Mouse (Mus musculus): ENCODE data around the gene Chac1. TPM values are rescaled to one million over a fixed set of nuclear protein-coding genes. Genes with fewer than 3 reads are reported as not detected.

Gene Chac1
- polyA plus RNA-seq, 1 experiment from 2014 or later: 2.0 TPM

- H3K4me2 ChIP-seq (replicated peaks; ENCODE audit: low read depth): no peak overlapping the region
- no peaks in the 10 kb centered on the region for H3K36me3 ChIP-seq (ENCODE audit: control insufficient read depth, insufficient read depth, low read length)
- no peak overlapping the region for H3K4me3 ChIP-seq (ENCODE audit: low read depth, low read length)
- no peaks in the 10 kb centered on the region for H3K27me3 ChIP-seq (ENCODE audit: control insufficient read depth, insufficient read depth, low read length)
- no peak overlapping the region for H3K9ac ChIP-seq (ENCODE audit: low read length)
- no peaks in the 10 kb centered on the region for H3K4me1 ChIP-seq (replicated peaks; ENCODE audit: control insufficient read depth, insufficient read depth)
- no peak overlapping the region for H3K27ac ChIP-seq (replicated peaks)
- H3K9me3 ChIP-seq (ENCODE audit: control insufficient read depth, low read length): no peaks in the 10 kb centered on the region; the same call in 1 of the 2 replicates
- no peak for DNase-seq (ENCODE audit: low spot score)
- no peak for TF ChIP-seq CTCF (IDR thresholded peaks at IDR 0.05; ENCODE audit: low read depth)
- TF ChIP-seq EP300 (optimal IDR thresholded peaks at IDR 0.05): no peak
- no peak for ATAC-seq (ENCODE audit: low FRiP score, low TSS enrichment)
These were observed 5.3 kb downstream of the Chac1 start for GRCm38 (mm10) chr2:119356310-119356709.

GRCm38 (mm10) chr2:119356805-119357204 lies 5.8 kb downstream of the Chac1 start:
- H3K27ac ChIP-seq (replicated peaks): no peak overlapping the region
- no peaks in the 10 kb centered on the region for H3K27me3 ChIP-seq (ENCODE audit: control insufficient read depth, insufficient read depth, low read length)
- no peaks in the 10 kb centered on the region for H3K4me1 ChIP-seq (replicated peaks; ENCODE audit: control insufficient read depth, insufficient read depth)
- peaks cover 2% of the 10 kb centered on the region; the same call in 1 of the 2 replicates for H3K9me3 ChIP-seq (ENCODE audit: control insufficient read depth, low read length)
- no peak overlapping the region for H3K9ac ChIP-seq (ENCODE audit: low read length)
- WGBS: 86% methylated on average over 5 of the region's 5 CpGs
- DNase-seq (ENCODE audit: low spot score) (no peak), ATAC-seq (ENCODE audit: low FRiP score, low TSS enrichment) (peak; percentile 10; the same call in 1 of the 2 replicates)
- no peak overlapping the region for H3K4me3 ChIP-seq (ENCODE audit: low read depth, low read length)
- TF ChIP-seq CTCF (IDR thresholded peaks at IDR 0.05; ENCODE audit: low read depth) (no peak), EP300 (optimal IDR thresholded peaks at IDR 0.05) (no peak)
- H3K36me3 ChIP-seq (ENCODE audit: control insufficient read depth, insufficient read depth, low read length): no peaks in the 10 kb centered on the region
- H3K4me2 ChIP-seq (replicated peaks; ENCODE audit: low read depth): no peak overlapping the region

GRCm38 (mm10) chr2:119358249-119358648 lies 7.2 kb downstream of the Chac1 start:
- H3K36me3 ChIP-seq (ENCODE audit: control insufficient read depth, insufficient read depth, low read length): no peaks in the 10 kb centered on the region
- no peak overlapping the region for H3K4me3 ChIP-seq (ENCODE audit: low read depth, low read length)
- ATAC-seq (ENCODE audit: low FRiP score, low TSS enrichment): no peak
- 78% methylated on average over 6 of the region's 6 CpGs for WGBS
- TF ChIP-seq EP300 (optimal IDR thresholded peaks at IDR 0.05) (no peak), CTCF (IDR thresholded peaks at IDR 0.05; ENCODE audit: low read depth) (no peak)
- H3K27ac ChIP-seq (replicated peaks): no peak overlapping the region
- H3K9me3 ChIP-seq (ENCODE audit: control insufficient read depth, low read length): peaks cover 2% of the 10 kb centered on the region; the same call in 1 of the 2 replicates
- no peaks in the 10 kb centered on the region for H3K4me1 ChIP-seq (replicated peaks; ENCODE audit: control insufficient read depth, insufficient read depth)
- H3K27me3 ChIP-seq (ENCODE audit: control insufficient read depth, insufficient read depth, low read length): no peaks in the 10 kb centered on the region
- no peak for DNase-seq (ENCODE audit: low spot score)
- no peak overlapping the region for H3K9ac ChIP-seq (ENCODE audit: low read length)
- no peak overlapping the region for H3K4me2 ChIP-seq (replicated peaks; ENCODE audit: low read depth)

GRCm38 (mm10) chr2:119359721-119360291 lies 8.8 kb downstream of the Chac1 start:
- TF ChIP-seq CTCF (IDR thresholded peaks at IDR 0.05; ENCODE audit: low read depth) (no peak), EP300 (optimal IDR thresholded peaks at IDR 0.05) (no peak)
- no peak overlapping the region for H3K9ac ChIP-seq (ENCODE audit: low read length)
- H3K36me3 ChIP-seq (ENCODE audit: control insufficient read depth, insufficient read depth, low read length): no peaks in the 10 kb centered on the region
- H3K27me3 ChIP-seq (ENCODE audit: control insufficient read depth, insufficient read depth, low read length): no peaks in the 10 kb centered on the region
- peaks cover 2% of the 10 kb centered on the region; the same call in 1 of the 2 replicates for H3K9me3 ChIP-seq (ENCODE audit: control insufficient read depth, low read length)
- no peaks in the 10 kb centered on the region for H3K4me1 ChIP-seq (replicated peaks; ENCODE audit: control insufficient read depth, insufficient read depth)
- H3K4me2 ChIP-seq (replicated peaks; ENCODE audit: low read depth): no peak overlapping the region
- no peak overlapping the region for H3K4me3 ChIP-seq (ENCODE audit: low read depth, low read length)
- DNase-seq (ENCODE audit: low spot score): no peak
- no peak for ATAC-seq (ENCODE audit: low FRiP score, low TSS enrichment)
- WGBS: 67% methylated on average over 2 of the region's 2 CpGs
- no peak overlapping the region for H3K27ac ChIP-seq (replicated peaks)

GRCm38 (mm10) chr2:119364969-119365368 lies 13.9 kb downstream of the Chac1 start:
- no peaks in the 10 kb centered on the region; the same call in 1 of the 2 replicates for H3K36me3 ChIP-seq (ENCODE audit: control insufficient read depth, insufficient read depth, low read length)
- WGBS: 79% methylated on average over 3 of the region's 3 CpGs
- TF ChIP-seq CTCF (IDR thresholded peaks at IDR 0.05; ENCODE audit: low read depth) (no peak), EP300 (optimal IDR thresholded peaks at IDR 0.05) (no peak)
- no peaks in the 10 kb centered on the region for H3K4me1 ChIP-seq (replicated peaks; ENCODE audit: control insufficient read depth, insufficient read depth)
- H3K27ac ChIP-seq (replicated peaks): no peak overlapping the region
- no peak overlapping the region for H3K4me3 ChIP-seq (ENCODE audit: low read depth, low read length)
- DNase-seq (ENCODE audit: low spot score): no peak
- H3K4me2 ChIP-seq (replicated peaks; ENCODE audit: low read depth): no peak overlapping the region
- H3K27me3 ChIP-seq (ENCODE audit: control insufficient read depth, insufficient read depth, low read length): no peaks in the 10 kb centered on the region
- H3K9me3 ChIP-seq (ENCODE audit: control insufficient read depth, low read length): peaks cover 2% of the 10 kb centered on the region; the same call in 1 of the 2 replicates
- peak; percentile 19; the same call in 1 of the 2 replicates for ATAC-seq (ENCODE audit: low FRiP score, low TSS enrichment)
- no peak overlapping the region for H3K9ac ChIP-seq (ENCODE audit: low read length)

GRCm38 (mm10) chr2:119367346-119367745 lies 16.3 kb downstream of the Chac1 start:
- Histone ChIP-seq H3K9me3 (ENCODE audit: control insufficient read depth, low read length) (no peaks in the 10 kb centered on the region), H3K36me3 (ENCODE audit: control insufficient read depth, insufficient read depth, low read length) (peaks cover 11% of the 10 kb centered on the region; the same call in 1 of the 2 replicates), H3K27me3 (ENCODE audit: control insufficient read depth, insufficient read depth, low read length) (no peaks in the 10 kb centered on the region), H3K4me2 (replicated peaks; ENCODE audit: low read depth) (no peak overlapping the region), H3K4me1 (replicated peaks; ENCODE audit: control insufficient read depth, insufficient read depth) (no peaks in the 10 kb centered on the region), H3K27ac (replicated peaks) (no peak overlapping the region), H3K4me3 (ENCODE audit: low read depth, low read length) (no peak overlapping the region), H3K9ac (ENCODE audit: low read length) (no peak overlapping the region)
- TF ChIP-seq EP300 (optimal IDR thresholded peaks at IDR 0.05) (no peak), CTCF (IDR thresholded peaks at IDR 0.05; ENCODE audit: low read depth) (no peak)
- no peak for DNase-seq (ENCODE audit: low spot score)
- ATAC-seq (ENCODE audit: low FRiP score, low TSS enrichment): no peak
- WGBS: 72% methylated on average over 3 of the region's 3 CpGs
